Mouse (Mus musculus): ENCODE measurements at regions not wholly inside any gene's neighbourhood (a gene's known extent, or its start where the extent isn't known, plus 50 kb on each side); places are given as distances from the start of the nearest gene placed in this dataset.

GRCm38 (mm10) chr2:9207963-9208362 is 673.1 kb upstream of the 4930412O13Rik start:
- H3K27ac ChIP-seq (replicated peaks; ENCODE audit: low read depth, low read length) = no peak overlapping the region
- H3K9me3 ChIP-seq (ENCODE audit: control insufficient read depth, low read length) = no peaks in the 10 kb centered on the region
- 78% methylated on average over 4 of the region's 4 CpGs for WGBS
- H3K4me3 ChIP-seq (ENCODE audit: low read depth, low read length) = no peak overlapping the region
- no peak overlapping the region for H3K9ac ChIP-seq (ENCODE audit: low read depth, low read length)
- H3K4me1 ChIP-seq (ENCODE audit: control insufficient read depth, insufficient read depth, low read length) = no peaks in the 10 kb centered on the region
- DNase-seq (ENCODE audit: low spot score) (no peak), ATAC-seq (ENCODE audit: low read depth) (no peak)
- H3K4me2 ChIP-seq (ENCODE audit: low read depth, low read length) = no peak overlapping the region
- no peaks in the 10 kb centered on the region for H3K36me3 ChIP-seq (ENCODE audit: control insufficient read depth, insufficient read depth, low read length)
- H3K27me3 ChIP-seq (replicated peaks; ENCODE audit: control insufficient read depth, insufficient read depth, low read length) = no peaks in the 10 kb centered on the region

Measured in embryonic facial prominence, embryonic 14.5 days (tissue).